Mouse (Mus musculus) intestine, embryonic 16.5 days (tissue): Measurements from ENCODE around the gene Bicc1. TPM values are rescaled to one million over a fixed set of nuclear protein-coding genes. Genes with fewer than 3 reads are reported as not detected.

Experiments used
- ATAC-seq: fragments of 200-750 bp; cut with Nextera tagmentation; 2 replicates; pipeline ENCODE4 v1.8.0; 2017; ENCODE audit warnings: moderate TSS enrichment, moderate library complexity
- H3K27ac ChIP-seq: fragments of 300-500 bp; sonication (generic); 2 replicates; pipeline ENCODE4 v1.5.1; 2014; ENCODE audit warnings: mild to moderate bottlenecking, low read length
- H3K27me3 ChIP-seq: fragments of 300-500 bp; sonication (generic); replicated peaks from 2 replicates; pipeline ENCODE4 v1.6.1; 2014; ENCODE audit warnings: low read length, control low read depth, mixed read lengths; ENCODE audit not compliant: control insufficient read depth, insufficient read depth
- H3K36me3 ChIP-seq: fragments of 300-500 bp; sonication (generic); 2 replicates; pipeline ENCODE4 v1.6.1; 2014; ENCODE audit warnings: low read length, control low read depth; ENCODE audit not compliant: control insufficient read depth, insufficient read depth
- H3K4me1 ChIP-seq: fragments of 300-500 bp; sonication (generic); 2 replicates; pipeline ENCODE4 v1.6.1; 2014; ENCODE audit warnings: low read length, control low read depth, mixed read lengths; ENCODE audit not compliant: control insufficient read depth, insufficient read depth
- H3K4me2 ChIP-seq: fragments of 300-500 bp; sonication (generic); 2 replicates; pipeline ENCODE4 v1.6.1; 2014; ENCODE audit warnings: low read depth, low read length, control low read depth
- H3K4me3 ChIP-seq: fragments of 300-500 bp; sonication (generic); 2 replicates; pipeline ENCODE4 v1.5.1; 2014; ENCODE audit warnings: mild to moderate bottlenecking, low read length
- H3K9ac ChIP-seq: fragments of 300-500 bp; sonication (generic); 2 replicates; pipeline ENCODE4 v1.6.1; 2014; ENCODE audit warnings: low read depth, low read length
- H3K9me3 ChIP-seq: fragments of 300-500 bp; sonication (generic); 2 replicates; pipeline ENCODE4 v1.6.1; 2016; ENCODE audit warnings: low read length, control low read depth; ENCODE audit not compliant: control insufficient read depth
- WGBS: fragments of 180-500 bp; shearing (Covaris S2); extraction: QIAGEN DNeasy Blood & Tissue Kit; methylation state at CpG from one replicate; pipeline ENCODE4 v1.1.7; 2014; 5-methylcytosine and 5-hydroxymethylcytosine counted together
- polyA plus RNA-seq: library from polyadenylated mRNA; unstranded; fragments of >200 nt; fragmentation: Nextera tagmentation; extraction: Ambion mirVana; gene quantifications from 2 replicates; pipeline ENCODE4 v1.2.1, GENCODE M21; 2015

Bicc1 gene
- polyA plus RNA-seq, 1 experiment from 2014 or later, result 11.8 TPM

- 81% methylated on average over 5 of the region's 5 CpGs for WGBS
- Histone ChIP-seq H3K9ac (no peak overlapping the region), H3K27me3 (no peaks in the 10 kb centered on the region), H3K4me2 (no peak overlapping the region), H3K4me3 (no peak overlapping the region), H3K27ac (no peak overlapping the region), H3K4me1 (no peaks in the 10 kb centered on the region), H3K9me3 (no peaks in the 10 kb centered on the region), H3K36me3 (no peaks in the 10 kb centered on the region)
- ATAC-seq, result no peak
Observed at GRCm38 (mm10) chr10:71170771-71171170, 11.3 kb upstream of the Bicc1 start.

- Histone ChIP-seq H3K27ac (no peak overlapping the region), H3K4me3 (no peak overlapping the region), H3K9me3 (no peaks in the 10 kb centered on the region), H3K27me3 (no peaks in the 10 kb centered on the region), H3K4me2 (no peak overlapping the region), H3K36me3 (no peaks in the 10 kb centered on the region), H3K4me1 (no peaks in the 10 kb centered on the region), H3K9ac (no peak overlapping the region)
- 83% methylated on average over 10 of the region's 10 CpGs for whole genome bisulfite sequencing
- no peak for ATAC-seq
Observed at GRCm38 (mm10) chr10:71169811-71170210, 10.3 kb upstream of the Bicc1 start.

GRCm38 (mm10) chr10:71169171-71169570, 9.7 kb upstream of the Bicc1 start:
- no peak overlapping the region for H3K9ac ChIP-seq
- no peak overlapping the region for H3K4me2 ChIP-seq
- no peak overlapping the region for H3K27ac ChIP-seq
- H3K27me3 ChIP-seq, result no peaks in the 10 kb centered on the region
- H3K4me1 ChIP-seq, result no peaks in the 10 kb centered on the region
- ATAC-seq, result no peak
- WGBS, result 52% methylated on average over 4 of the region's 4 CpGs
- H3K4me3 ChIP-seq, result no peak overlapping the region
- H3K9me3 ChIP-seq, result no peaks in the 10 kb centered on the region
- no peaks in the 10 kb centered on the region for H3K36me3 ChIP-seq

GRCm38 (mm10) chr10:71160449-71160848, 949 bp upstream of the Bicc1 start:
- no peaks in the 10 kb centered on the region for H3K4me1 ChIP-seq
- H3K9ac ChIP-seq, result no peak overlapping the region
- H3K4me3 ChIP-seq, result no peak overlapping the region
- no peaks in the 10 kb centered on the region for H3K36me3 ChIP-seq
- H3K4me2 ChIP-seq, result no peak overlapping the region
- no peak for ATAC-seq
- H3K9me3 ChIP-seq, result no peaks in the 10 kb centered on the region
- WGBS, result 89% methylated on average over 12 of the region's 12 CpGs
- H3K27me3 ChIP-seq, result peaks cover 6% of the 10 kb centered on the region
- H3K27ac ChIP-seq, result no peak overlapping the region

- H3K4me1 ChIP-seq, result no peaks in the 10 kb centered on the region
- under 1% methylated on average over 65 of the region's 65 CpGs for WGBS
- peak overlapping the region; percentile 96 for H3K4me2 ChIP-seq
- H3K4me3 ChIP-seq, result peak overlapping the region; percentile 72
- ATAC-seq, result peak; percentile 89
- no peaks in the 10 kb centered on the region for H3K9me3 ChIP-seq
- H3K9ac ChIP-seq, result peak overlapping the region; percentile 84
- peaks cover 6% of the 10 kb centered on the region for H3K27me3 ChIP-seq
- H3K36me3 ChIP-seq, result no peaks in the 10 kb centered on the region
- peak overlapping the region; percentile 33 for H3K27ac ChIP-seq
Observed at GRCm38 (mm10) chr10:71158940-71159675, 392 bp downstream of the Bicc1 start.

- Histone ChIP-seq H3K27me3 (peaks cover 6% of the 10 kb centered on the region), H3K4me3 (no peak overlapping the region), H3K4me2 (no peak overlapping the region), H3K9me3 (no peaks in the 10 kb centered on the region), H3K4me1 (no peaks in the 10 kb centered on the region), H3K9ac (no peak overlapping the region), H3K27ac (no peak overlapping the region), H3K36me3 (no peaks in the 10 kb centered on the region)
- 76% methylated on average over 5 of the region's 5 CpGs for WGBS
- no peak for ATAC-seq
Observed at GRCm38 (mm10) chr10:71156569-71156968, 2.9 kb downstream of the Bicc1 start.

- H3K36me3 ChIP-seq, result no peaks in the 10 kb centered on the region
- H3K27ac ChIP-seq, result no peak overlapping the region
- no peaks in the 10 kb centered on the region for H3K4me1 ChIP-seq
- H3K9ac ChIP-seq, result no peak overlapping the region
- no peaks in the 10 kb centered on the region for H3K9me3 ChIP-seq
- no peak overlapping the region for H3K4me3 ChIP-seq
- H3K27me3 ChIP-seq, result no peaks in the 10 kb centered on the region
- no peak for ATAC-seq
- 91% methylated on average over 6 of the region's 6 CpGs for WGBS
- H3K4me2 ChIP-seq, result no peak overlapping the region
Observed at GRCm38 (mm10) chr10:71153610-71154009, 5.9 kb downstream of the Bicc1 start.

- Histone ChIP-seq H3K4me1 (no peaks in the 10 kb centered on the region), H3K27ac (no peak overlapping the region), H3K4me2 (no peak overlapping the region), H3K4me3 (no peak overlapping the region), H3K9ac (no peak overlapping the region), H3K36me3 (no peaks in the 10 kb centered on the region), H3K27me3 (no peaks in the 10 kb centered on the region), H3K9me3 (no peaks in the 10 kb centered on the region)
- WGBS, result 66% methylated on average over 1 of the region's 1 CpGs
- ATAC-seq, result no peak
Observed at GRCm38 (mm10) chr10:71153138-71153537, 6.4 kb downstream of the Bicc1 start.

GRCm38 (mm10) chr10:71150486-71150885, 9.0 kb downstream of the Bicc1 start:
- no peak for ATAC-seq
- Histone ChIP-seq H3K9ac (no peak overlapping the region), H3K36me3 (no peaks in the 10 kb centered on the region), H3K4me3 (no peak overlapping the region), H3K4me2 (no peak overlapping the region), H3K9me3 (no peaks in the 10 kb centered on the region), H3K27ac (no peak overlapping the region), H3K27me3 (no peaks in the 10 kb centered on the region), H3K4me1 (no peaks in the 10 kb centered on the region; the same call in 1 of the 2 replicates)
- WGBS, result 94% methylated on average over 2 of the region's 2 CpGs
